Mouse (Mus musculus): ENCODE results near the gene Lrrk1.

- TF ChIP-seq CTCF (conservative IDR thresholded peaks at IDR 0.05 in 1 of 2, IDR thresholded peaks at IDR 0.05 in 1 of 2; ENCODE audit: low read depth in 2 of 2, low read length in 2 of 2) (no peak), ZC3H11A (IDR thresholded peaks at IDR 0.05; ENCODE audit: low read depth, low read length) (no peak), MAX (IDR thresholded peaks at IDR 0.05; ENCODE audit: low read length) (no peak), KAT2A (IDR thresholded peaks at IDR 0.05; ENCODE audit: insufficient replicate concordance, low read length) (no peak), BHLHE40 (IDR thresholded peaks at IDR 0.05; ENCODE audit: low read depth, low read length) (no peak), CHD1 (IDR thresholded peaks at IDR 0.05; ENCODE audit: low read depth, low read length) (no peak), POLR2AphosphoS2 (IDR thresholded peaks at IDR 0.05; ENCODE audit: low read depth, low read length) (no peak), NRF1 (IDR thresholded peaks at IDR 0.05; ENCODE audit: low read depth, low read length) (no peak), MEF2A (IDR thresholded peaks at IDR 0.05; ENCODE audit: borderline replicate concordance, low read depth, low read length) (no peak), ZKSCAN1 (IDR thresholded peaks at IDR 0.05; ENCODE audit: borderline replicate concordance, low read depth, low read length) (no peak)
Observed at GRCm38 (mm10) chr7:66201657-66202056, 186.5 kb downstream of the Lrrk1 start.

Data from CH12.LX (cell line).